Mouse (Mus musculus): ENCODE measurements around the gene Flcn. TPM values are rescaled to one million over a fixed set of nuclear protein-coding genes. Genes with fewer than 3 reads are reported as not detected.

The Flcn gene
- total RNA-seq, 2 experiments from 2014 or later, result 43.0 to 44.1 TPM

Other genes starting within 250 kb of the Flcn start
- not detected for gene Olfr222, start 233.8 kb downstream of the Flcn start, total RNA-seq (2021)
- not detected for gene Olfr223, start 216.7 kb downstream of the Flcn start, total RNA-seq (2021)
- gene Mprip, start 148.7 kb downstream of the Flcn start, total RNA-seq (2021), result 100 to 1,000 TPM; 149 to 151 TPM
- gene Pld6, start 22.4 kb downstream of the Flcn start, total RNA-seq (2021), result under 1 TPM; 0.18 to 0.42 TPM
- 10 to 100 TPM; 26.0 to 30.8 TPM for gene Nt5m, start 29.4 kb upstream of the Flcn start, total RNA-seq (2021)
- gene Cops3, start 29.8 kb upstream of the Flcn start, total RNA-seq (2021), result 10 to 100 TPM; 70.2 to 75.0 TPM
- gene Med9, start 138.2 kb upstream of the Flcn start, total RNA-seq (2021), result 10 to 100 TPM; 23.5 to 24.7 TPM
- gene Rasd1, start 154.9 kb upstream of the Flcn start, total RNA-seq (2021), result 1 to 10 TPM; 6.4 to 6.5 TPM
- gene Pemt, start 236.5 kb upstream of the Flcn start, total RNA-seq (2021), result 1 to 10 TPM; 1.6 to 3.0 TPM

Measured in heart, postnatal 25 days (tissue).